Mouse (Mus musculus) hindbrain, embryonic 13.5 days (tissue): ENCODE results near the gene 4930524N10Rik. TPM values are rescaled to one million over a fixed set of nuclear protein-coding genes. Genes with fewer than 3 reads are reported as not detected.

Experiments used
- ATAC-seq: fragments of 200-750 bp; cut with Nextera tagmentation; 2 replicates; pipeline ENCODE4 v1.8.0; 2017; ENCODE audit warnings: moderate TSS enrichment; ENCODE audit not compliant: low FRiP score
- H3K27ac ChIP-seq: fragments of 300-500 bp; sonication (generic); 2 replicates; pipeline ENCODE4 v1.5.1; 2015; ENCODE audit warnings: inconsistent platforms, mild to moderate bottlenecking, moderate library complexity
- H3K27me3 ChIP-seq: fragments of 300-500 bp; sonication (generic); 2 replicates; pipeline ENCODE4 v1.6.1; 2015; ENCODE audit warnings: mild to moderate bottlenecking, inconsistent platforms
- H3K36me3 ChIP-seq: fragments of 300-500 bp; sonication (generic); 2 replicates; pipeline ENCODE4 v1.6.1; 2015; ENCODE audit warnings: mild to moderate bottlenecking, inconsistent platforms
- H3K4me1 ChIP-seq: fragments of 300-500 bp; sonication (generic); replicated peaks from 2 replicates; pipeline ENCODE4 v1.6.1; 2015; ENCODE audit warnings: inconsistent platforms
- H3K4me2 ChIP-seq: fragments of 300-500 bp; sonication (generic); 2 replicates; pipeline ENCODE4 v1.6.1; 2015; ENCODE audit warnings: inconsistent platforms, mild to moderate bottlenecking, moderate library complexity
- H3K4me3 ChIP-seq: fragments of 300-500 bp; sonication (generic); 2 replicates; pipeline ENCODE4 v1.5.1; 2015; ENCODE audit warnings: mild to moderate bottlenecking, inconsistent platforms
- H3K9ac ChIP-seq: fragments of 300-500 bp; sonication (generic); 2 replicates; pipeline ENCODE4 v1.6.1; 2015; ENCODE audit warnings: mild to moderate bottlenecking, inconsistent platforms
- H3K9me3 ChIP-seq: fragments of 300-500 bp; sonication (generic); 2 replicates; pipeline ENCODE4 v1.6.1; 2016; ENCODE audit warnings: inconsistent platforms
- WGBS: fragments of 180-500 bp; shearing (Covaris S2); methylation state at CpG from one replicate; pipeline ENCODE4 v1.1.7; 2015; 5-methylcytosine and 5-hydroxymethylcytosine counted together
- polyA plus RNA-seq: library from polyadenylated mRNA; unstranded; fragments of >200 nt; fragmentation: Nextera tagmentation; extraction: Ambion mirVana; gene quantifications from 2 replicates; pipeline ENCODE4 v1.2.1, GENCODE M21; 2015

The 4930524N10Rik gene
- polyA plus RNA-seq, result not detected in 2 replicates

DNA sequence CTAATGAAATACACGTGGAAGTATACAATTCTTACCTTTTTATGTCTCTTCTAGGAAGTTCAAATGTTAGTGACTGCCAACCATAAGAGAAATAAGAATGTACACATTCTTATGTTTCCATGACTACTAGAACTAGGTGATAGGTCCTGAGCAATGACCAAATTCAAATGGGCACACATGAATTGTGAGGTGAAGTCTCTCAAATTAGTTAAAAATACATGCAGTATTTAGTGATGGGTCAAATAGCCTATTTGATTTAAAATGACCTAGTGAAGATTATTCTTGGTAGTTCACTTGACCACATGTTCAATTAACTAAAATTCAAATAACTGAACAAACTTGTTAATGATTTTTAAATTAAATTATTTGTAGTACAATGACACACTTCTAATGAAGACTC, at the start of gene 4930524N10Rik:
4930524N10Rik (minus strand) TSS at position 101 of the 400 bp plus-strand sequence.
- no peak within 1 kb of the TSS for H3K4me3 ChIP-seq
- H3K27me3 ChIP-seq, result no peaks in the 10 kb centered on the region
- peaks cover 4% of the 10 kb centered on the region; the same call in 1 of the 2 replicates for H3K9me3 ChIP-seq
- 31% methylated on average over 1 of the region's 1 CpGs for WGBS
- no peak for ATAC-seq
- H3K4me1 ChIP-seq, result no peaks in the 10 kb centered on the region
- no peak within 1 kb of the TSS for H3K4me2 ChIP-seq
- no peaks in the 10 kb centered on the region for H3K36me3 ChIP-seq
- no peak within 1 kb of the TSS for H3K9ac ChIP-seq
- H3K27ac ChIP-seq, result no peak within 1 kb of the TSS

DNA sequence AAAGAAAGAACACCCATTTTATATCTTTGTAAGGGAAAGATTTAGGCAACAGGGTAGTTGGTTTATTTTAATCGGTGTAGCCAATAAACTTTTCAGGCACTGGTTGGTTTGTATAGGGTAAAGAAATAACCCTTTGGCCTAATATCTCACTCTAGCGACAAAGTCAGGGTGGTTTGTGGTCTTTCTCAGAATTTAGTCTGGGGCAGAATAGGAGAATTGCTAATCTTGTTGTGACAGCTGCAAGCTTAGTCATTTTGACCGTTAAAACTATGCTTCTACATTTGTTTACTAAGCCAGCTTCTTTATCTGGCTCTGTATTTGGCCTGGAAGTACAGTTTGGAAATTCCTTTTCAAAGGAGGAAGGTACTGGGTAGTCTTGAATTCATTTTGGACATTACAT, 6.8 kb upstream of the 4930524N10Rik start:
- no peaks in the 10 kb centered on the region for H3K36me3 ChIP-seq
- no peaks in the 10 kb centered on the region for H3K4me1 ChIP-seq
- 77% methylated on average over 3 of the region's 3 CpGs for WGBS
- H3K27ac ChIP-seq, result no peak overlapping the region
- ATAC-seq, result no peak
- no peak overlapping the region for H3K4me3 ChIP-seq
- no peak overlapping the region for H3K4me2 ChIP-seq
- peaks cover 4% of the 10 kb centered on the region; the same call in 1 of the 2 replicates for H3K9me3 ChIP-seq
- H3K9ac ChIP-seq, result no peak overlapping the region
- no peaks in the 10 kb centered on the region for H3K27me3 ChIP-seq

DNA sequence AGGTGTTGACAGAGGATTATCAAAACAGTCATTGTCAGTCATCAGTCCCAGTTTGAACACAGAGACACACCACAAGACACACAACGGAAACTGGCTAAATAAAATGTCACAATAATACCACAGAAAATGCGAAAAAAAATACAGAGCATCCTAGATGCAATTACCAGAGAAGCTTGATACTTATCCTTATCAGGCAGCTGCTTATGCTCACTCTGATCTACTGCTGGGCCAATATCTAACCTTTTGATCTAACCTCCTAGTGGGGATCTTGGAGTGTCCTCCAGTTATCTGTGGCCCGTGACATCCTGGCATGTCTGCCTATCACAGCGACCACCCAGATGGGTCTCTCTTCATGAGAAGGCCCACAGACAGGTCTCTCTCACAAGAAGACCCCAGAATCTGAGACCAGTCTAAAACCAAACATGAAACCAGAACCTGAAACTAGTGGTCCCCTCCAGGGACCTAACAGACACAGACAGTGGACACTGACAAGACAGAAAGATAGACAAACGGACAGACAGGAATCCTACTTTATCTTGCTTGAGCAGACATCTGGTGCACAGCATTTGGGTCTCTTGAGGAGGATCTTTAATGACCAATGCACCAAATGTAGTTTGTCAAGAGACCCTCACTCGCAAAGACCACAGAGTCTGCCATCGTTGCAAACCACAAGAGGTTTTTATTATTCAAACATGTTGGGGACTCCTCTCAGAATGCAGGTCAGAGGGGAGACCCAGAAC, 6.3 kb upstream of the 4930524N10Rik start:
- Histone ChIP-seq H3K27ac (no peak overlapping the region), H3K9ac (no peak overlapping the region), H3K4me3 (no peak overlapping the region), H3K27me3 (no peaks in the 10 kb centered on the region), H3K4me2 (no peak overlapping the region), H3K36me3 (no peaks in the 10 kb centered on the region), H3K4me1 (no peaks in the 10 kb centered on the region), H3K9me3 (peaks cover 4% of the 10 kb centered on the region; the same call in 1 of the 2 replicates)
- no peak for ATAC-seq
- 88% methylated on average over 7 of the region's 7 CpGs for WGBS

DNA sequence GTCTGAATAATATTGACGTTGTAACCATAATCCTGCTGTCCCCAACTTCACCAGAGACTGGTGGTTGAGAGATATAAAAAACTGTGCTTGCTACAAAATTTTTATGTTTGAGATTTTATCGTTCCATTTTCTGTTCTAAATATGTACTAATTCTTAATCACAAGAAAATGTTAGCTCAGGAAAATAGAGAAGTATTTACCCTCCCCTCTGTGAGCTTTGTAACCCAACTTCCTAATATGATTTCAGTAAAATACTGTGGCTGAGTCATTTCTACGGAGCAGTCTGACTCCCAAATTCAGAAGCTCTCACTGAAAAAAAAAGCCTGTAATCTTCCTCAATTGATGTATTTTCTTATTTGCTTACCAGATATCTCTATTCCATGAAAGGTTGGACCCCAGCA, 4.7 kb upstream of the 4930524N10Rik start:
- no peak overlapping the region for H3K9ac ChIP-seq
- no peak overlapping the region for H3K4me2 ChIP-seq
- no peaks in the 10 kb centered on the region for H3K4me1 ChIP-seq
- H3K4me3 ChIP-seq, result no peak overlapping the region
- H3K27me3 ChIP-seq, result no peaks in the 10 kb centered on the region
- no peak overlapping the region for H3K27ac ChIP-seq
- ATAC-seq, result no peak
- H3K9me3 ChIP-seq, result peaks cover 4% of the 10 kb centered on the region; the same call in 1 of the 2 replicates
- H3K36me3 ChIP-seq, result no peaks in the 10 kb centered on the region
- 81% methylated on average over 3 of the region's 3 CpGs for WGBS

Other genes with a start within 250 kb of the 4930524N10Rik start
- not detected in 2 replicates for gene Gm15140, start 222.7 kb downstream of the 4930524N10Rik start, polyA plus RNA-seq
- not detected in 2 replicates for gene Samt4, start 138.6 kb upstream of the 4930524N10Rik start, polyA plus RNA-seq
- not detected in 2 replicates for gene Samt2, start 236.0 kb upstream of the 4930524N10Rik start, polyA plus RNA-seq